Mouse (Mus musculus): ENCODE measurements around the gene Slco1a1.
"Not testable (repeated sequence)": the region's sequence is repeated elsewhere in the genome, so short reads cannot be mapped to it uniquely, and the experiment has no call there.

The Slco1a1 gene

GRCm38 (mm10) chr6:141946862-141947261, at the start of gene Slco1a1:
Slco1a1 (minus strand) TSS chr6:141946962.
- no peak for DNase-seq

- no peak for DNase-seq
Measured at GRCm38 (mm10) chr6:141986772-141987171, 40.0 kb upstream of the Slco1a1 start.

- no peak for DNase-seq
Measured at GRCm38 (mm10) chr6:141984644-141985043, 37.9 kb upstream of the Slco1a1 start.

GRCm38 (mm10) chr6:141962420-141962819, 15.7 kb upstream of the Slco1a1 start:
- no peak for DNase-seq

GRCm38 (mm10) chr6:141961861-141962260, 15.1 kb upstream of the Slco1a1 start:
- DNase-seq = no peak

- no peak for DNase-seq
Measured at GRCm38 (mm10) chr6:141960482-141960881, 13.7 kb upstream of the Slco1a1 start.

GRCm38 (mm10) chr6:141940451-141940850, 6.3 kb downstream of the Slco1a1 start:
- DNase-seq = no peak

- DNase-seq = no peak
Measured at GRCm38 (mm10) chr6:141898197-141898596, 48.6 kb downstream of the Slco1a1 start.

- no peak for DNase-seq
Measured at GRCm38 (mm10) chr6:141889723-141890122, 57.0 kb downstream of the Slco1a1 start.

- DNase-seq = peak in 1 of 2 experiments; percentile 10
Measured at GRCm38 (mm10) chr6:141888248-141888647, 58.5 kb downstream of the Slco1a1 start.

GRCm38 (mm10) chr6:141882581-141882980, 64.2 kb downstream of the Slco1a1 start:
- DNase-seq = no peak

- not testable (repeated sequence) for DNase-seq
Measured at GRCm38 (mm10) chr6:141875742-141876141, 71.0 kb downstream of the Slco1a1 start.

GRCm38 (mm10) chr6:141871711-141872110, 75.1 kb downstream of the Slco1a1 start:
- DNase-seq = no peak

- DNase-seq = no peak
Measured at GRCm38 (mm10) chr6:141868735-141869134, 78.0 kb downstream of the Slco1a1 start.

GRCm38 (mm10) chr6:141866026-141866425, 80.7 kb downstream of the Slco1a1 start:
- no peak for DNase-seq

- peak; percentile 6 to 12 for DNase-seq
Measured at GRCm38 (mm10) chr6:141857735-141858531, 88.8 kb downstream of the Slco1a1 start.

Data from cerebellum, postnatal 14 days (tissue).